14 mouse cellular contexts compared by ENCODE assay signal in the genomic region with DNA sequence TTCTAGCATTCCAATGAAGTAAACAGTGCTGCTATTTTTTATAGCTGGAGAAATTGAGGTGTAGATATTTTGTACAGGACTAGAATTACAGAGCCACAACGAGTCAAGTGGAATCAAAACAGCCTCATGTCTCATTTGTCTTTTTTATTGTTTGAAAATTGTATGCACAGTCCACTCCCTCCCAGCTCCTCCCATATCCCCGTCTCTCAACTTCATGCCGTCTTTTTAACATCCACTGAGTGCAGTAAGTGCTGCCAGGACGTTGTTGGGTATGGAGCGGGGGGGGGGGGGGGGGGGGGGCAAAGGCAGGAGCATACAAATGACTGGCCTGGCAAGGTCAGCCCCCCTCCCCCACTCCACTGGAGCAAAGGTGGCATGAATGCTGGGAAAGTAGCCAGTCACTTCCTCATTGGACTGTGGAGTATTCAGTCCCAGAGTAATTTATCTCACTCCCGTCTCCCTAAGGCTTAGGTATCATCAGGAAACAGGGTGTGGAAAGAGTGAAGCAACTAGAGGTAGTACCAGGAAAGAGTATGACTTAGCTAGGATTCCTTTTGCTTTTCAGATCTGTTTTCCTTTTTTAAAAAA. TPM values are rescaled to one million over a fixed set of nuclear protein-coding genes. Genes with fewer than 3 reads are reported as not detected.
DNase-seq lines count a peak whose midpoint lies in the region; ATAC-seq and TF ChIP-seq lines count a peak whose summit lies in the region.
"Had no signal": no experiment of that assay in that cellular context is flagged by ENCODE, and none has a peak within 500 bp of the region (broad histone marks: within the 10 kb centered on the region; RNA-seq: fewer than 3 reads in every experiment).

No protein-coding gene starts in this region.

- H3K9ac ChIP-seq in liver, adult 2 months (ENCODE audit: low read depth, low read length) = no peak overlapping the region
- no peak overlapping the region for H3K9ac ChIP-seq in liver, embryonic 12.5 days
- H3K9ac ChIP-seq in heart, postnatal 0 days (replicated peaks; ENCODE audit: low read depth, low read length) = no peak overlapping the region
- H3K9ac ChIP-seq: limb, embryonic 12.5 days had no signal

- H3K36me3 ChIP-seq in liver, adult 2 months (ENCODE audit: control insufficient read depth, insufficient read depth, low read length) = peaks cover 11% of the 10 kb centered on the region
- no peaks in the 10 kb centered on the region for H3K36me3 ChIP-seq in liver, embryonic 12.5 days
- H3K36me3 ChIP-seq in heart, postnatal 0 days (replicated peaks; ENCODE audit: control insufficient read depth, insufficient read depth, low read length) = no peaks in the 10 kb centered on the region
- H3K36me3 ChIP-seq: limb, embryonic 12.5 days had no signal

- DNase-seq in liver, adult 2 months (ENCODE audit: extremely low read depth, low read depth, low spot score) = peak; percentile 82
- no peak for DNase-seq in heart, postnatal 0 days (ENCODE audit: low spot score)
- DNase-seq in kidney, adult 18-20 months = peak; percentile 77
- DNase-seq in large intestine, adult 2 months (ENCODE audit: low read depth, low spot score) = peak; percentile 72
- DNase-seq in layer of hippocampus, adult 11-12 months (ENCODE audit: low spot score) = no peak
- no peak for DNase-seq in urinary bladder, adult 18-20 months (ENCODE audit: low spot score in 2 of 2)
- DNase-seq: thymus, postnatal 25 days had no signal

- 0 out of 2 replicates have a peak, but pooled peaks cover 3% of the 10 kb centered on the region for H3K4me1 ChIP-seq in liver, adult 2 months (ENCODE audit: control insufficient read depth, insufficient read depth, low read length)
- H3K4me1 ChIP-seq in liver, embryonic 12.5 days = no peaks in the 10 kb centered on the region
- no peaks in the 10 kb centered on the region for H3K4me1 ChIP-seq in heart, postnatal 0 days (ENCODE audit: control insufficient read depth, insufficient read depth)

- no peaks in the 10 kb centered on the region for H3K9me3 ChIP-seq in liver, embryonic 12.5 days (replicated peaks)
- no peaks in the 10 kb centered on the region for H3K9me3 ChIP-seq in heart, postnatal 0 days (replicated peaks; ENCODE audit: control insufficient read depth, low read length)
- H3K9me3 ChIP-seq: limb, embryonic 12.5 days had no signal

- no peak for TF ChIP-seq CTCF in liver, adult 2 months (IDR thresholded peaks at IDR 0.05; ENCODE audit: low read depth, low read length)
- no peak for TF ChIP-seq CTCF in heart, postnatal 0 days (IDR thresholded peaks at IDR 0.05; ENCODE audit: low read depth)

- H3K79me2 ChIP-seq in liver, adult 2 months (ENCODE audit: control insufficient read depth, insufficient read depth, low read length) = no peaks in the 10 kb centered on the region

- TF ChIP-seq EP300 in heart, postnatal 0 days (IDR thresholded peaks at IDR 0.05; ENCODE audit: low read depth) = no peak

- no peak for ATAC-seq in liver, embryonic 12.5 days
- ATAC-seq in heart, postnatal 0 days (ENCODE audit: insufficient read depth, low read depth) = peak; percentile 39
- no peak for ATAC-seq in inflammation-experienced regulatory T-cells, adult 6 months
- ATAC-seq: Patski had no signal

- WGBS in liver, adult 2 months = 4% methylated on average over 5 of the region's 6 CpGs
- WGBS in liver, embryonic 12.5 days (ENCODE audit: insufficient replicate concordance) = 65% methylated on average over 4 of the region's 6 CpGs
- WGBS in heart, postnatal 0 days = 43% methylated on average over 6 of the region's 6 CpGs
- WGBS in large intestine, adult 2 months = 11% methylated on average over 6 of the region's 6 CpGs

- H3K4me2 ChIP-seq in liver, embryonic 12.5 days = no peak overlapping the region
- H3K4me2 ChIP-seq in heart, postnatal 0 days (ENCODE audit: low read depth, low read length) = no peak overlapping the region
- H3K4me2 ChIP-seq: limb, embryonic 12.5 days had no signal

- H3K27ac ChIP-seq in liver, adult 2 months (replicated peaks; ENCODE audit: insufficient read depth, low read depth, low read length) = 0 out of 2 replicates have a peak overlapping the region, but pooled peaks have one; percentile 12
- H3K27ac ChIP-seq in liver, embryonic 12.5 days = no peak overlapping the region
- H3K27ac ChIP-seq in heart, postnatal 0 days (ENCODE audit: low read depth) = no peak overlapping the region
- H3K27ac ChIP-seq: limb, embryonic 12.5 days had no signal

- no peaks in the 10 kb centered on the region for H3K27me3 ChIP-seq in liver, adult 2 months (ENCODE audit: control insufficient read depth, insufficient read depth, low read length)
- H3K27me3 ChIP-seq in liver, embryonic 12.5 days (replicated peaks) = no peaks in the 10 kb centered on the region
- H3K27me3 ChIP-seq in heart, postnatal 0 days (ENCODE audit: control insufficient read depth, insufficient read depth, low read length) = no peaks in the 10 kb centered on the region
- H3K27me3 ChIP-seq: limb, embryonic 12.5 days had no signal

- H3K4me3 ChIP-seq in liver, adult 2 months (ENCODE audit: insufficient read depth, low read depth, low read length) = no peak overlapping the region
- no peak overlapping the region for H3K4me3 ChIP-seq in liver, embryonic 12.5 days
- H3K4me3 ChIP-seq in heart, postnatal 0 days (ENCODE audit: low read depth, low read length) = no peak overlapping the region
- H3K4me3 ChIP-seq: limb, embryonic 12.5 days had no signal

- no peak for TF ChIP-seq POLR2A in liver, adult 2 months (IDR thresholded peaks at IDR 0.05; ENCODE audit: extremely low read depth, insufficient read depth, low read length)

RNA-seq across cellular contexts. Expression of a gene that starts 23.3 kb away (rescaled TPM):
- total RNA-seq in liver, adult 2 months (2014; rRNA removed) = 1,946 and 4,018 TPM in 2 replicates
- polyA plus RNA-seq in liver, adult 2 months (2012; rRNA removed) = 555 and 844 TPM in 2 replicates
- 25.4 and 26.4 TPM in 2 replicates for polyA plus RNA-seq in liver, embryonic 12.5 days (2016; fragmentation: Nextera tagmentation; extraction: Ambion mirVana)
- not detected in 2 replicates for total RNA-seq in heart, postnatal 0 days (2014; rRNA removed; ENCODE audit: low replicate concordance)
- polyA plus RNA-seq in heart, postnatal 0 days (2015; fragmentation: Nextera tagmentation; extraction: Ambion mirVana) = 0.15 TPM in 1 of 2 replicates, not detected in the other
- polyA plus RNA-seq in large intestine, adult 2 months (2012; rRNA removed) = 1.3 TPM in 1 of 2 replicates, not detected in the other
- polyA plus RNA-seq in inflammation-experienced regulatory T-cells, adult 6 months (2017; shearing (Covaris generic)) = under 1 TPM in 2 of 3 experiments, not detected in 1; 0.13 to 0.28 TPM
- total RNA-seq: layer of hippocampus, adult 8-10 months had no signal
- polyA plus RNA-seq: embryonic facial prominence, embryonic 14.5 days; heart, embryonic 14.5 days; limb, embryonic 12.5 days; Patski had no signal

RNA-seq across cellular contexts. Expression of a gene that starts 59.6 kb away (rescaled TPM):
- total RNA-seq in liver, adult 2 months (2014; rRNA removed) = 147 and 179 TPM in 2 replicates
- polyA plus RNA-seq in liver, adult 2 months (2012; rRNA removed) = 127 and 153 TPM in 2 replicates
- 12.3 and 12.7 TPM in 2 replicates for polyA plus RNA-seq in liver, embryonic 12.5 days (2016; fragmentation: Nextera tagmentation; extraction: Ambion mirVana)
- not detected in 2 replicates for total RNA-seq in heart, postnatal 0 days (2014; rRNA removed; ENCODE audit: low replicate concordance)
- not detected in 2 replicates for polyA plus RNA-seq in heart, postnatal 0 days (2015; fragmentation: Nextera tagmentation; extraction: Ambion mirVana)
- 0.05 and 1.4 TPM in 2 replicates for polyA plus RNA-seq in large intestine, adult 2 months (2012; rRNA removed)
- not detected for polyA plus RNA-seq in inflammation-experienced regulatory T-cells, adult 6 months (2017; shearing (Covaris generic))
- polyA plus RNA-seq: embryonic facial prominence, embryonic 14.5 days; heart, embryonic 14.5 days; limb, embryonic 12.5 days had no signal

RNA-seq across cellular contexts. Expression of a gene that starts 59.8 kb away (rescaled TPM):
- 234 and 283 TPM in 2 replicates for total RNA-seq in liver, adult 2 months (2014; rRNA removed)
- polyA plus RNA-seq in liver, adult 2 months (2012; rRNA removed) = 132 and 197 TPM in 2 replicates
- polyA plus RNA-seq in liver, embryonic 12.5 days (2016; fragmentation: Nextera tagmentation; extraction: Ambion mirVana) = 7.5 and 8.5 TPM in 2 replicates
- total RNA-seq in heart, postnatal 0 days (2014; rRNA removed; ENCODE audit: low replicate concordance) = 0.04 TPM in 1 of 2 replicates, not detected in the other
- polyA plus RNA-seq in heart, postnatal 0 days (2015; fragmentation: Nextera tagmentation; extraction: Ambion mirVana) = not detected in 2 replicates
- 0.38 TPM in 1 of 2 replicates, not detected in the other for polyA plus RNA-seq in large intestine, adult 2 months (2012; rRNA removed)
- not detected for polyA plus RNA-seq in inflammation-experienced regulatory T-cells, adult 6 months (2017; shearing (Covaris generic))
- polyA plus RNA-seq: limb, embryonic 12.5 days; Patski had no signal

Comparison
In these comparisons a context has a peak if more than half of its experiments do, and no peak if none do; other contexts are left out.
1. RNA of a gene that starts 23.3 kb away (polyA plus RNA-seq): 555 to 844 TPM in liver, adult 2 months; 25.4 to 26.4 TPM in liver, embryonic 12.5 days, 1.3 TPM in large intestine, adult 2 months, 0.15 TPM in heart, postnatal 0 days and 0.13 to 0.28 TPM in inflammation-experienced regulatory T-cells, adult 6 months; every median in the first group is over 10 times any median in the second.
2. RNA of a gene that starts 59.8 kb away (polyA plus RNA-seq): 132 to 197 TPM in liver, adult 2 months; 7.5 to 8.5 TPM in liver, embryonic 12.5 days, 0.38 TPM in large intestine, adult 2 months, not detected in heart, postnatal 0 days and not detected in inflammation-experienced regulatory T-cells, adult 6 months; every median in the first group is over 10 times any median in the second.
3. DNase-seq: peak in liver, adult 2 months (single experiment), kidney, adult 18-20 months (single experiment) and large intestine, adult 2 months (single experiment); none in heart, postnatal 0 days (single experiment), layer of hippocampus, adult 11-12 months (single experiment) and urinary bladder, adult 18-20 months (0 of 2).